Comparison of ENCODE assay signal across 29 mouse cellular contexts in the genomic region with DNA sequence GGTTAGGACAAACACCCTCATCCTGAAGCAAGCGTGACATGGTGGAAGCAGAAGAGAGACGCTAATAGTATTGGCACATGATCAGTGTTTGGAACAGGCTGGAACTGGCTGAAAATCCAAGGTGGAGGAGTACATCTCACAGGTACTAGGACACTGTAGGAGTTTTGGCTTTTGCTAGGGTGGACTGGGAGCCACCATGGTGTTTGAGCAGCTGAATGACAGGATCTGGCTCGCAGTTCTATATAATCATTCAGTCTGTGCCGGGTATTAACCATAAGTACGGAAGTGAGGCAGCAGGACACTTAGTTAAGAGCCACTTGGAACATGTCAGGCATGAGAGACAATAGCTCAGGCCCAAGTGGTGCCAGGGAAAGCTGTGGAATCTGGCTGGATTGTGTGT.
DNase-seq lines count a peak whose midpoint lies in the region; ATAC-seq and TF ChIP-seq lines count a peak whose summit lies in the region.
"Had no signal": no experiment of that assay in that cellular context is flagged by ENCODE, and none has a peak within 500 bp of the region (broad histone marks: within the 10 kb centered on the region; RNA-seq: fewer than 3 reads in every experiment).

No protein-coding gene starts in this region.

- ATAC-seq in cerebellum, adult (ENCODE audit: insufficient number of reproducible peaks, low FRiP score, low TSS enrichment), result peak; percentile 96
- ATAC-seq: activated CD4-positive, CD25-positive, alpha-beta regulatory T cell, adult 4 months; intestine, embryonic 15.5 days; midbrain, embryonic 15.5 days had no signal

- WGBS in cerebellum, adult 2 months, result 17% methylated on average over 5 of the region's 5 CpGs

- H3K4me3 ChIP-seq in cerebellum, adult 2 months (replicated peaks; ENCODE audit: insufficient read depth, low read depth, low read length), result no peak overlapping the region
- H3K4me3 ChIP-seq: embryonic facial prominence, embryonic 10.5 days; embryonic facial prominence, embryonic 15.5 days; forebrain, embryonic 12.5 days; heart, embryonic 10.5 days; heart, embryonic 15.5 days; hindbrain, embryonic 15.5 days; intestine, embryonic 15.5 days; limb, embryonic 13.5 days; liver, embryonic 13.5 days; midbrain, embryonic 15.5 days had no signal

- TF ChIP-seq POLR2A in cerebellum, adult 2 months (IDR thresholded peaks at IDR 0.05; ENCODE audit: borderline replicate concordance, insufficient read depth, low read length), result no peak

- H3K27ac ChIP-seq in cerebellum, adult 2 months (ENCODE audit: insufficient read depth, low read length), result no peak overlapping the region
- H3K27ac ChIP-seq: embryonic facial prominence, embryonic 10.5 days; embryonic facial prominence, embryonic 15.5 days; forebrain, embryonic 12.5 days; heart, embryonic 10.5 days; heart, embryonic 15.5 days; hindbrain, embryonic 15.5 days; intestine, embryonic 15.5 days; limb, embryonic 13.5 days; liver, embryonic 13.5 days; macrophage; midbrain, embryonic 15.5 days had no signal

- peaks cover 8% of the 10 kb centered on the region; the same call in 1 of the 2 replicates for H3K4me1 ChIP-seq in cerebellum, adult 2 months (ENCODE audit: control insufficient read depth, insufficient read depth, low read length)
- H3K4me1 ChIP-seq: embryonic facial prominence, embryonic 10.5 days; embryonic facial prominence, embryonic 15.5 days; forebrain, embryonic 12.5 days; heart, embryonic 10.5 days; hindbrain, embryonic 15.5 days; intestine, embryonic 15.5 days; limb, embryonic 13.5 days; liver, embryonic 13.5 days; midbrain, embryonic 15.5 days had no signal

- TF ChIP-seq CTCF in cerebellum, adult 2 months (IDR thresholded peaks at IDR 0.05; ENCODE audit: borderline replicate concordance, insufficient read depth, low read depth, low read length), result no peak

- intact Hi-C loops in left cerebral cortex, postnatal 4 days (cut with DNase I), result no loop called here
- intact Hi-C loops in left cerebral cortex, postnatal 14 days (cut with DNase I), result no loop called here

- no peaks in the 10 kb centered on the region for H3K27me3 ChIP-seq in cerebellum, adult 2 months (ENCODE audit: control insufficient read depth, insufficient read depth, low read length)
- H3K27me3 ChIP-seq: CH12.LX; embryonic facial prominence, embryonic 15.5 days; forebrain, embryonic 12.5 days; heart, embryonic 15.5 days; hindbrain, embryonic 15.5 days; intestine, embryonic 15.5 days; limb, embryonic 13.5 days; liver, embryonic 13.5 days; midbrain, embryonic 15.5 days had no signal

- no peak for DNase-seq in cerebellum, postnatal 4 days (ENCODE audit: low spot score in 2 of 2)
- DNase-seq in left cerebral cortex, postnatal 4 days, result peak; percentile 26
- no peak for DNase-seq in left cerebral cortex, postnatal 14 days (ENCODE audit: low spot score in 2 of 2)
- peak; percentile 33 to 69 for DNase-seq in cerebellum, adult 2 months
- peak; percentile 54 to 80 for DNase-seq in cerebellum, postnatal 14 days
- no peak for DNase-seq in adrenal gland, postnatal 4 days (ENCODE audit: low spot score in 2 of 2)
- no peak for DNase-seq in adrenal gland, adult 2 months
- DNase-seq: adrenal gland, adult 8-10 months; gastrocnemius, postnatal 14 days; kidney, postnatal 14 days; layer of hippocampus, adult 9-11 months; liver, embryonic 13.5 days; lung, adult 2 months; lung, postnatal 10 days; right cerebral cortex, postnatal 25 days; thymus, postnatal 14 days had no signal

Comparison
In these comparisons a context has a peak if more than half of its experiments do, and no peak if none do; other contexts are left out.
1. DNase-seq: peak in left cerebral cortex, postnatal 4 days (single experiment), cerebellum, adult 2 months (2 of 2) and cerebellum, postnatal 14 days (2 of 2); none in cerebellum, postnatal 4 days (0 of 2), left cerebral cortex, postnatal 14 days (0 of 2), adrenal gland, postnatal 4 days (0 of 2) and adrenal gland, adult 2 months (single experiment).